Mouse (Mus musculus) heart, embryonic 16.5 days (tissue): ENCODE measurements around the gene Nop2. TPM values are rescaled to one million over a fixed set of nuclear protein-coding genes. Genes with fewer than 3 reads are reported as not detected.

Experiments used
- ATAC-seq: fragments of 200-750 bp; cut with Nextera tagmentation; replicated peaks from 2 replicates; pipeline ENCODE4 v1.8.0; 2017; ENCODE audit warnings: moderate number of reproducible peaks; ENCODE audit not compliant: insufficient read depth, low FRiP score; ENCODE audit errors: extremely low read depth
- H3K27ac ChIP-seq: fragments of 300-500 bp; sonication (generic); 2 replicates; pipeline ENCODE4 v1.5.1; 2014; ENCODE audit warnings: mild to moderate bottlenecking, low read length, control low read depth, moderate library complexity
- H3K27me3 ChIP-seq: fragments of 300-500 bp; sonication (generic); 2 replicates; pipeline ENCODE4 v1.6.1; 2014; ENCODE audit warnings: low read length, mixed read lengths; ENCODE audit not compliant: control insufficient read depth, insufficient read depth
- H3K36me3 ChIP-seq: fragments of 300-500 bp; sonication (generic); 2 replicates; pipeline ENCODE4 v1.6.1; 2014; ENCODE audit not compliant: control insufficient read depth, insufficient read depth
- H3K4me1 ChIP-seq: fragments of 300-500 bp; sonication (generic); 2 replicates; pipeline ENCODE4 v1.6.1; 2014; ENCODE audit warnings: low read length, mixed read lengths; ENCODE audit not compliant: control insufficient read depth, insufficient read depth
- H3K4me2 ChIP-seq: fragments of 300-500 bp; sonication (generic); 2 replicates; pipeline ENCODE4 v1.6.1; 2014; ENCODE audit warnings: low read depth, mild to moderate bottlenecking, control low read depth, low read length
- H3K4me3 ChIP-seq: fragments of 300-500 bp; sonication (generic); 2 replicates; pipeline ENCODE4 v1.5.1; 2014; ENCODE audit warnings: mild to moderate bottlenecking, control low read depth, low read length
- H3K9ac ChIP-seq: fragments of 300-500 bp; sonication (generic); 2 replicates; pipeline ENCODE4 v1.6.1; 2014; ENCODE audit warnings: low read length, control low read depth
- H3K9me3 ChIP-seq: fragments of 300-500 bp; sonication (generic); replicated peaks from 2 replicates; pipeline ENCODE4 v1.6.1; 2016; ENCODE audit warnings: low read length; ENCODE audit not compliant: control insufficient read depth
- WGBS: fragments of 180-500 bp; shearing (Covaris S2); extraction: QIAGEN DNeasy Blood & Tissue Kit; methylation state at CpG from one replicate; pipeline ENCODE4 v1.1.7; 2014; 5-methylcytosine and 5-hydroxymethylcytosine counted together
- polyA plus RNA-seq: library from polyadenylated mRNA; unstranded; fragments of >200 nt; fragmentation: Nextera tagmentation; extraction: Ambion mirVana; gene quantifications from 2 replicates; pipeline ENCODE4 v1.2.1, GENCODE M21; 2015

The Nop2 gene
- 45.0 and 45.8 TPM in 2 replicates for polyA plus RNA-seq

DNA sequence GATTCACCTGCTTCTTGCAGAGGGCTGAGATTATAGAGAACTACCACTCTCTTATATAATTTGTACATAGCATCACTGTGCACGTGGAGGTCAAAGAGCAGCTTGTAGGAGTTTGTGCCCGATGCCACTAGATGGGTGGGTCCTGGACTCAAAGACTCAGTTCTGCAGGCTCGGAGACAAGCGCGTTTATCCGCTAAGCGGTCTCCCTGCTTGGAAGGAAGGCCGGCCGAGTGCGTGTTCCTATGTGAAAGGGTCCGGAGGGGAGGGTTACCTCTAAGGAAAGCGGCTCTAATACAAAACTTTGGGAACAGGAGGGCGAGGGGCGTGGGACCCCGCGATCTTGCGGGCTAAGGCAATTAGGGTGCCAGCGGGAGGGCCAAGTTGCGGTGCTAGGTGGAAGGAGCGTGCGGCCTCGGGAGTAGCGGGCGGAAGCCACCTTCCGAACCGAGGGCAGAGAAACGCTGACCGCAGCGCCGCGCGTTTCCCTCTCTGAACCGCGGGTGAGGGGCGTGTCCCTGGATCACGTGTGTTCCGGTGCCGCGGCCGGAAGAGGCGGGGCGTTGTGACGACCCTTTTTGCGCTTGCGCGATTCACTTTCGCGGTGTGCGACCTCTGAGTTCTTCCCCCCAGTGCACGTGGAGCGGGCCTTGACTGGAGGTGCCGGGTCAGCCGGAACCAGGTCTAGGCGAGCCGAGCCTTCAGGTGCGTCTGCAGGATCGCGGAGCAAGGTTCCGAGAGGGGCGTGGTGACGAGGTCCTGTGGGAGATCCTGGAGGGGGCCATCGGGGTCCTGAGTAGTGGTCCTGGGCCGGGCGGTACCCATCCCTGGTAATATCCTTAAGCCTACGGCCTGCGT lies at the start of gene Nop2:
Gene Nop2 (plus strand): TSS at position 608 of the 855 bp plus-strand sequence.
- peak within 1 kb of the TSS; percentile 96 for H3K4me2 ChIP-seq
- H3K27me3 ChIP-seq, result no peaks in the 10 kb centered on the region
- under 1% methylated on average over 66 of the region's 66 CpGs for WGBS
- peak within 1 kb of the TSS; percentile 91 for H3K27ac ChIP-seq
- peaks cover 4% of the 10 kb centered on the region; the same call in 1 of the 2 replicates for H3K4me1 ChIP-seq
- H3K36me3 ChIP-seq, result peaks cover 51% of the 10 kb centered on the region
- H3K9ac ChIP-seq, result peak within 1 kb of the TSS; percentile 94
- peak; percentile 94 for ATAC-seq
- no peaks in the 10 kb centered on the region for H3K9me3 ChIP-seq
- peak within 1 kb of the TSS; percentile 97 for H3K4me3 ChIP-seq

DNA sequence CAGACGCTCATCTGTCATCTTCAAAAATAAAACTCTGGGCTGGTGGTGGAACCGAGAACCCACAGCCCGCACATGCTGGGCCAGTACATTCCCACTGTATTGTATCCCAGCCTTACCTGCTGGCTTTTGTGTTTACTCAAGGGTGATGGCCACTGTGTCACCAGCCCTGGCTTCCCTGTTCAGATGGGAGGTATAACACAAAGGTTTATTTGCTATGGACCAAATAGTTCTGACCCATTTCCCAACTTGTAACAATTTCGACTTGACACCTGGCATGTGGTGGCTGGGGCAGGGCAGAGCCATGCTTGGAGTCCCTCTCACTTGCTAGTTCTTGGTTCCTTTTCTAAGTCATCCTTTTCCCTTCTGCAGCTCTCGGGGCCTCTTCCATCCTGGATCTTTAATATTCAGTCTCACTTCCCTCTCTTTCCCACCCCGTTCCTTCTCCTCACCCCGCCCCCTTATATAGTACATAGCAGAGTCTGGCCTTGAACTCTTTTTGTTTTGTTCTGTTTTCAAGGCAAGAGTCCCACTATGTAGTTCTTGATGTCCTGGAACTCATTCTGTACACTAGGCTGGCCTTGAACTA lies 48.8 kb upstream of the Nop2 start:
- WGBS, result 88% methylated on average over 7 of the region's 7 CpGs
- Histone ChIP-seq H3K4me2 (no peak overlapping the region), H3K36me3 (no peaks in the 10 kb centered on the region), H3K4me3 (no peak overlapping the region), H3K9me3 (no peaks in the 10 kb centered on the region), H3K9ac (no peak overlapping the region), H3K27ac (no peak overlapping the region), H3K27me3 (no peaks in the 10 kb centered on the region), H3K4me1 (peaks cover 5% of the 10 kb centered on the region; the same call in 1 of the 2 replicates)
- no peak for ATAC-seq

DNA sequence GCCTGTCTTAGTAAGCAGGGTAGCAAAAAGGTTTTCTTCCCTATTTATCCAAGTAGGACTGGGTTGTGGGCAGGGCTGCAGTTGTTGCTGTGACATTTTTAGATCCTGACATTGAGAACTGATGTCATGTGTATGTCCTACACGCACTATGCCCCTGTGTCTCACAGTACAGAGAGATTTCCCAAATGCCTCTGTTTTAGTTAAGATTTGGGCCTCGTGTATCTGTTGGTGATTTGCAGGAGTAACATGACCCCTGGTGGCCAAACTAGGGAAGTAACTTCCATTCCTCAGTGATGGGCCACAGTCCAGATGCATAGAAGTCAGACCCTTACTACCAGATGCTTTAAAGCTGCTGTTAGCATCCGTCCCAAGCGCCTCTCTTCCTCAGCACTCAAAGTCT lies 47.3 kb upstream of the Nop2 start:
- Histone ChIP-seq H3K9ac (no peak overlapping the region), H3K4me2 (no peak overlapping the region), H3K27me3 (no peaks in the 10 kb centered on the region), H3K9me3 (no peaks in the 10 kb centered on the region), H3K4me1 (peaks cover 16% of the 10 kb centered on the region), H3K27ac (no peak overlapping the region), H3K4me3 (no peak overlapping the region), H3K36me3 (no peaks in the 10 kb centered on the region)
- WGBS, result 3% methylated on average over 4 of the region's 4 CpGs
- no peak for ATAC-seq

DNA sequence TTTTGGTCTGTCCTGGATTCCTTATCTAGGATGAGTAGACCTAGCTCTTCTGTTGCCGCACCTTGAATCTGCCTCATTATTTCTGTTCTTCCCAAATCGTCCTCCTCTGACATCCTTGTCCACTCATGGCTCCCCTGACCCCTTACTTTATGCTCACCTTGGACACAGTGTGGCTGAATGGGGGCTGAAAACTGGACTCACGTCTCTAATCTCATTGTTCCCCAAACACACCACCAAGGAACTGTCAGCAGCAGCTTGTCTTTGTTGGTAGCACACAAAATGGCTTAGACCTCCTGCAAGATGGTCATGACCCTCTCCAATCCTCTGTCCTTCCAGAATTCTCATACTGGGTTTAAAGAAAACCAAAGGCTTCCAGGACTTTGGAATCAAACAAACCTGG lies 43.8 kb upstream of the Nop2 start:
- H3K27me3 ChIP-seq, result no peaks in the 10 kb centered on the region
- ATAC-seq, result no peak
- H3K9me3 ChIP-seq, result no peaks in the 10 kb centered on the region
- H3K4me3 ChIP-seq, result no peak overlapping the region
- H3K9ac ChIP-seq, result no peak overlapping the region
- H3K27ac ChIP-seq, result peak overlapping the region; percentile 91
- H3K4me2 ChIP-seq, result no peak overlapping the region
- WGBS, result 77% methylated on average over 3 of the region's 3 CpGs
- H3K4me1 ChIP-seq, result peaks cover 28% of the 10 kb centered on the region
- H3K36me3 ChIP-seq, result no peaks in the 10 kb centered on the region

DNA sequence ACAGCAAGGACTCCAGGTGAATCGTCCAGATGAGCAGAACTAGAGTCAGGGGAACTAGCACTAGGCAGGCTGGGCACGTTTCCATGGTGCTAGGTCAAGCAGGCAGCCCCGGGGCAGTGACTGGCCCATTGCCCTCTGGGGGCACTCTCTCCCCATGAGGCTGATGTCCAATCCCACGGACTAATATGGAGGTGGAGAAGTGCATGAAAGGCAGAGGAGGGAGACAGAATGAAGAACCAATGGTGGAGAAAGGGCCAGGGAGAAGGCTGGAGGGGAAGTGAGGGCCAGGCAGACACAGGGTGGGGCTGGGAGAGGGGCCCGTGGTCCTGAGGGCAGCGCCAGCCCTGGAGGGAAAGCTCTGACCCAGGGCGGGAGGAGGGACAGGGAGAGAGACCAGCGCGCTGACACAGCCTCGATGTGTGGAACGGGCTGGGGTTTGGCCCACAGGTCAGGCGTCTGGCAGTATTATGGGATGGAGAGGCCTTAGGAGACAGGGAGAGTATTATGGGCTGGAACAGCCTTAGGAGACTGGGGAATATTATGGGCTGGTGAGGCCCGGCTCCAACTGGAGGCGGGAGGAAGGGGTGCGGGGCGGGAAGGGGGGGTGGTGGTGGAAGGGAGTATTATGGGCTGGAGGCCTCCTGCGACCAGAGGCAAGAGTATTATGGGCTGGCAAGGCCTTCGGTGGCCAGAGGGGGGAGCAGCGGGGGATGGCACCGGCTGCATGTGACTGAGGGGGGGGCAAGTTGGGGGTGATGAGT lies 43.0 kb upstream of the Nop2 start:
- peak; percentile 79 for ATAC-seq
- H3K27me3 ChIP-seq, result no peaks in the 10 kb centered on the region
- H3K4me3 ChIP-seq, result no peak overlapping the region
- H3K9me3 ChIP-seq, result no peaks in the 10 kb centered on the region
- H3K4me1 ChIP-seq, result peaks cover 28% of the 10 kb centered on the region
- H3K36me3 ChIP-seq, result no peaks in the 10 kb centered on the region
- peak overlapping the region; percentile 65 for H3K4me2 ChIP-seq
- H3K9ac ChIP-seq, result peak overlapping the region; percentile 50
- H3K27ac ChIP-seq, result peak overlapping the region; percentile 91
- 6% methylated on average over 18 of the region's 20 CpGs for WGBS

DNA sequence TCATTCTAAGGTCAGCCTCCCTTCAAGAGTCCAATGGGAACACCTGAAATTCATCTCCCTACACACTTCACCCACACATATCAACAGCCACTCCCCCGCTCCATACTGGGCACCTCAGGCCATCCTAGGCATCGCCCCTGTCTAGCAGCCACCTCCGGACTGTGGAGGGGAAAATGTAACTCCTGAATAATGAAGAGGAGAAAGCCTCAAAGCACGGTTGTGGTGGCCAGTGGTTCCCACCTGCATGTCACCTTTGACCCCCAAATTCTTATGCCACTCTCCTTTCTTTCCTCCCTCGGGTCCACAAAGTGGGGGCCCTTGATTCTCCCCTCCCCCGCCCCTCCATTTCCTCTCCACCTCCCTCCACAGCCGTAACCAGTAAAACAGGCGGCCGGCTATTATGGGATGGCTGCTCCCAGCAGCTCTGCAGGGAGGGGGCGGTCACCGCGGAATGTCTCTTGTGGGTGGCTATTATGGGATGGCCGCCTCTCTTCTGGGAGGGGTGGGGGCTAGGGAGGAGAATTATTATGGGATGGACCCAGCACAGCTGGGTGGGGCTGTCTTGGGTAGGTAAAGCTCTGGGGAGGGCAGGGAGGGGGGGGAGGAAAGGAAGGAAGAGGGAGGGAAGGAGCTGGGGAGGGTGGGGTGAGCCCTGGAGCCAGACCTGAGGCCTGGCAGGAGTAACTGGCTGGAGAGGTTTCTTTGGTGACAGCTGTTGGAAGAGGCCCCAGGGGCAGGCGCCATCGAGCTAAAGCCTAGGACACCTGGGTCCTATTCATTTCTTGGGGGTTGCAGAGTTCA lies 42.0 kb upstream of the Nop2 start:
- Histone ChIP-seq H3K36me3 (no peaks in the 10 kb centered on the region), H3K4me2 (peak overlapping the region; percentile 65), H3K27ac (peak overlapping the region; percentile 91), H3K4me1 (peaks cover 25% of the 10 kb centered on the region), H3K9ac (peak overlapping the region; percentile 73), H3K9me3 (no peaks in the 10 kb centered on the region), H3K27me3 (no peaks in the 10 kb centered on the region), H3K4me3 (peak overlapping the region; percentile 36)
- WGBS, result 3% methylated on average over 15 of the region's 15 CpGs
- ATAC-seq, result peak; percentile 61

DNA sequence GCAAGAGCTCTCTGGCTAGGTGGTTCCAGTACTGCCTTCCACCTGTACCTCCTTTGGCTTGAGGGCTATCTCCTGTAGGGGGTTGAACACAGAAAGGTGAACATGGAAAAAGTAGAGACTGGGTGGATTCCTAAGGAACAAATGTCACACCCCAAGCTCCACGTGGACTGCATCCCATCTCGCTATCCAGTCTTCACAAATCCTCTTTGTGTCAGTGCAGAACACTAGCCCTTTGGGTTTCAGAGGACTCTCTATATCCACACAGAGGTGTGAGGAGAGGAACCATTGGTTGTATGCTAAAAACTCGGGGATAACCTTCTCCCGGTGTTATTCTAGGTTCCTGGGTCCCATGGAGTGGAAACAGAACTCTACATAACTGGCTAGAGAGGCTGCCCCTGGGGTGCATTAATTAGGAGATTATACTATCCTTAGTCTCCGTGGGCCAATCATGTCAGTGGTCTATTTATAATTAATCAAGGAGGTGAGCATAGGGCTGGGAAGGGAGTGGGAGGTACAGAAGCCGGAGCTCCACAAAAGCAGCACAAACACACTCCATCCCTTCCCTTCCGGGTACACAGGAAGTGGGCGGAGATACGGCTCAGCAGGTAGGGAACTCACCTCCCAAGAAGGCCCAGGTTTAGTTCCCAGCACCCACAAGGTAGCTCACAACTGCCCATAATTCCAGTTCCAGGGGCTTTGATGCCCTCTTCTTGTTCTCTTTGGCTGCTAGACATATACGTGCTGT lies 41.2 kb upstream of the Nop2 start:
- no peak overlapping the region for H3K4me3 ChIP-seq
- H3K36me3 ChIP-seq, result no peaks in the 10 kb centered on the region
- peaks cover 25% of the 10 kb centered on the region for H3K4me1 ChIP-seq
- H3K9ac ChIP-seq, result peak overlapping the region; percentile 59
- H3K27me3 ChIP-seq, result no peaks in the 10 kb centered on the region
- 54% methylated on average over 10 of the region's 10 CpGs for WGBS
- ATAC-seq, result no peak
- peak overlapping the region; percentile 65 for H3K4me2 ChIP-seq
- H3K9me3 ChIP-seq, result no peaks in the 10 kb centered on the region
- H3K27ac ChIP-seq, result peak overlapping the region; percentile 91

DNA sequence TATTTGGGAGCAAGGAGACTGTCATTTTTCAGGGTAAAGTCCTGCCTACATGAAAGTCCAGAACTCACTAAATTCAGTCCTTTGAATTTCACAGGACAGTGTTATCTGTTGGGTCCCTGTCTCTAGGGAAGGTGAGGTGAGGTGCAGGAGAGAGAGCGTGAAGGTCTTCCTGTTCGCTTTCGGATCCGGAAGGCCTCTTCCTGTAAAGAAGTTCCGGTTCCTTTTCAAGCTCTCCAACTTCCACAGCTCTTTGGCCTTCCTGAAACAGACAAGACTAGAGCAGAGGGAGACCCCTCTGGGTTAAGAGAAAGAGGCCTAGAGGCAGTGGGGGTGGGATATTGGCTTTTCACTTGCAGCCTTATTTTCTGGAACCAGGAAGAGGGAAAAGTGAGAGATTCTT lies 39.3 kb upstream of the Nop2 start:
- Histone ChIP-seq H3K9me3 (no peaks in the 10 kb centered on the region), H3K36me3 (no peaks in the 10 kb centered on the region), H3K4me1 (peaks cover 25% of the 10 kb centered on the region), H3K27me3 (no peaks in the 10 kb centered on the region), H3K9ac (peak overlapping the region; percentile 18; the same call in 1 of the 2 replicates), H3K4me3 (no peak overlapping the region), H3K4me2 (no peak overlapping the region), H3K27ac (peak overlapping the region; percentile 72)
- ATAC-seq, result no peak
- WGBS, result 75% methylated on average over 5 of the region's 5 CpGs
